Mouse (Mus musculus) stomach, postnatal 0 days (tissue): Measurements from ENCODE around the gene Ugt1a8. TPM values are rescaled to one million over a fixed set of nuclear protein-coding genes. Genes with fewer than 3 reads are reported as not detected.
A peak's percentile ranks its signal among the peaks of the same experiment; 100 is the strongest.
"Not testable (repeated sequence)": the region's sequence is repeated elsewhere in the genome, so short reads cannot be mapped to it uniquely, and the experiment has no call there.

ENCODE experiments used
- ATAC-seq: fragments of 200-750 bp; cut with Nextera tagmentation; 2 replicates; pipeline ENCODE4 v1.8.0; 2017; ENCODE audit not compliant: low FRiP score, low TSS enrichment
- DNase-seq: peaks from one replicate; pipeline ENCODE4 v3.0.0-alpha.2; 2016; ENCODE audit warnings: low spot score
- H3K27ac ChIP-seq: fragments of 300-500 bp; sonication (generic); replicated peaks from 2 replicates; pipeline ENCODE4 v1.5.1; 2014; ENCODE audit warnings: mild to moderate bottlenecking, control low read depth
- H3K27me3 ChIP-seq: fragments of 300-500 bp; sonication (generic); 2 replicates; pipeline ENCODE4 v1.6.1; 2014; ENCODE audit warnings: low read length; ENCODE audit not compliant: control insufficient read depth, insufficient read depth
- H3K36me3 ChIP-seq: fragments of 300-500 bp; sonication (generic); 2 replicates; pipeline ENCODE4 v1.6.1; 2014; ENCODE audit warnings: low read length, mixed read lengths; ENCODE audit not compliant: control insufficient read depth, insufficient read depth
- H3K4me1 ChIP-seq: fragments of 300-500 bp; sonication (generic); replicated peaks from 2 replicates; pipeline ENCODE4 v1.6.1; 2014; ENCODE audit warnings: antibody characterized with exemption; ENCODE audit not compliant: control insufficient read depth, insufficient read depth
- H3K4me2 ChIP-seq: fragments of 300-500 bp; sonication (generic); replicated peaks from 2 replicates; pipeline ENCODE4 v1.6.1; 2014; ENCODE audit warnings: low read depth, mild to moderate bottlenecking, control low read depth, moderate library complexity
- H3K4me3 ChIP-seq: fragments of 300-500 bp; sonication (generic); 2 replicates; pipeline ENCODE4 v1.5.1; 2014; ENCODE audit warnings: low read depth, low read length, control low read depth
- H3K9ac ChIP-seq: fragments of 300-500 bp; sonication (generic); 2 replicates; pipeline ENCODE4 v1.6.1; 2014; ENCODE audit warnings: mild to moderate bottlenecking, low read length, control low read depth, mixed read lengths
- H3K9me3 ChIP-seq: fragments of 300-500 bp; sonication (generic); 2 replicates; pipeline ENCODE4 v1.6.1; 2016; ENCODE audit warnings: low read length; ENCODE audit not compliant: control insufficient read depth
- CTCF ChIP-seq: IDR thresholded peaks from 2 replicates; pipeline ENCODE4 v1.5.1; 2016; ENCODE audit warnings: antibody characterized with exemption, low read depth, mild to moderate bottlenecking, moderate library complexity
- EP300 ChIP-seq: optimal IDR thresholded peaks from 2 replicates; pipeline ENCODE3; 2016; ENCODE audit warnings: antibody characterized with exemption
- WGBS: fragments of 180-500 bp; shearing (Covaris S2); extraction: QIAGEN DNeasy Blood & Tissue Kit; methylation state at CpG from one replicate; pipeline ENCODE4 v1.1.7; 2014; 5-methylcytosine and 5-hydroxymethylcytosine counted together
- polyA plus RNA-seq: library from polyadenylated mRNA; unstranded; fragments of >200 nt; fragmentation: Nextera tagmentation; extraction: Ambion mirVana; gene quantifications from 2 replicates; pipeline ENCODE4 v1.2.1, GENCODE M21; 2015

Ugt1a8 gene
- polyA plus RNA-seq, 1 experiment from 2014 or later: not detected

GRCm38 (mm10) chr1:88092341-88092740 lies 4.7 kb downstream of the Ugt1a8 start:
- no peaks in the 10 kb centered on the region for H3K36me3 ChIP-seq
- H3K4me2 ChIP-seq: no peak overlapping the region
- no peak for DNase-seq
- no peaks in the 10 kb centered on the region for H3K9me3 ChIP-seq
- no peak for ATAC-seq
- no peak for TF ChIP-seq CTCF
- no peak for TF ChIP-seq EP300
- no peak overlapping the region for H3K4me3 ChIP-seq
- H3K27me3 ChIP-seq: no peaks in the 10 kb centered on the region
- no peaks in the 10 kb centered on the region for H3K4me1 ChIP-seq
- no peak overlapping the region for H3K9ac ChIP-seq
- H3K27ac ChIP-seq: no peak overlapping the region

GRCm38 (mm10) chr1:88094270-88094676 lies 6.7 kb downstream of the Ugt1a8 start:
- peak; percentile 23 for DNase-seq
- not testable (repeated sequence) for H3K4me2 ChIP-seq, H3K9ac ChIP-seq, H3K4me1 ChIP-seq, H3K36me3 ChIP-seq, H3K9me3 ChIP-seq, H3K4me3 ChIP-seq, H3K27me3 ChIP-seq
- peak; percentile 67 for TF ChIP-seq CTCF
- 59% methylated on average over 3 of the region's 3 CpGs for WGBS
- ATAC-seq: peak; percentile 38; the same call in 1 of the 2 replicates
- H3K27ac ChIP-seq: peak overlapping the region; percentile 89

- H3K9me3 ChIP-seq: no peaks in the 10 kb centered on the region
- H3K4me1 ChIP-seq: no peaks in the 10 kb centered on the region
- no peaks in the 10 kb centered on the region for H3K36me3 ChIP-seq
- DNase-seq: peak; percentile 35
- H3K27me3 ChIP-seq: no peaks in the 10 kb centered on the region
- peak within 1 kb of the TSS; percentile 89 for H3K27ac ChIP-seq
- peak within 1 kb of the TSS; percentile 58 for H3K9ac ChIP-seq
- TF ChIP-seq EP300: no peak
- peak within 1 kb of the TSS; percentile 45 for H3K4me2 ChIP-seq
- ATAC-seq: peak; percentile 75
- 15% methylated on average over 10 of the region's 10 CpGs for WGBS
- peak within 1 kb of the TSS; percentile 18; the same call in 1 of the 2 replicates for H3K4me3 ChIP-seq
Measured at GRCm38 (mm10) chr1:88094941-88095492, 7.4 kb downstream of the Ugt1a8 start, which contains the start of gene Ugt1a7c. TSS of gene Ugt1a7c (plus strand) at chr1:88095062.

GRCm38 (mm10) chr1:88098546-88098945 lies 10.9 kb downstream of the Ugt1a8 start:
- H3K4me3 ChIP-seq, H3K9ac ChIP-seq, H3K27ac ChIP-seq, H3K4me1 ChIP-seq, H3K9me3 ChIP-seq, H3K4me2 ChIP-seq, H3K36me3 ChIP-seq, H3K27me3 ChIP-seq: not testable (repeated sequence)
- DNase-seq: peak; percentile 53
- WGBS: 60% methylated on average over 3 of the region's 3 CpGs
- peak; percentile 85 for ATAC-seq

GRCm38 (mm10) chr1:88099691-88100090 lies 12.1 kb downstream of the Ugt1a8 start:
- DNase-seq, H3K4me1 ChIP-seq, ATAC-seq, H3K4me2 ChIP-seq, H3K27ac ChIP-seq, H3K9me3 ChIP-seq, H3K36me3 ChIP-seq, H3K9ac ChIP-seq, H3K27me3 ChIP-seq, H3K4me3 ChIP-seq: not testable (repeated sequence)
- 54% methylated on average over 2 of the region's 2 CpGs for WGBS

GRCm38 (mm10) chr1:88103019-88103418 lies 15.4 kb downstream of the Ugt1a8 start, which contains the start of gene Ugt1a6b:
TSS of gene Ugt1a6b (plus strand) at chr1:88103252.
- H3K4me3 ChIP-seq, H3K9ac ChIP-seq, DNase-seq, H3K9me3 ChIP-seq, H3K4me1 ChIP-seq, H3K4me2 ChIP-seq, H3K36me3 ChIP-seq, H3K27me3 ChIP-seq: not testable (repeated sequence)
- ATAC-seq: peak; percentile 41; the same call in 1 of the 2 replicates
- peak within 1 kb of the TSS; percentile 70 for H3K27ac ChIP-seq
- 30% methylated on average over 3 of the region's 3 CpGs for WGBS

- not testable (repeated sequence) for H3K4me1 ChIP-seq, H3K4me2 ChIP-seq, H3K4me3 ChIP-seq, H3K36me3 ChIP-seq, H3K9ac ChIP-seq, H3K9me3 ChIP-seq, H3K27me3 ChIP-seq
- DNase-seq (peak; percentile 23), ATAC-seq (peak; percentile 62)
- peak overlapping the region; percentile 56 for H3K27ac ChIP-seq
- WGBS: 57% methylated on average over 4 of the region's 5 CpGs
Measured at GRCm38 (mm10) chr1:88103697-88104468, 16.3 kb downstream of the Ugt1a8 start.
